Mouse (Mus musculus) right cerebral cortex, postnatal 14 days (tissue): ENCODE results near the gene Met.

Experiments
- DNase-seq: peaks from one replicate; pipeline ENCODE4 v3.0.0; 2022

The Met gene

DNA sequence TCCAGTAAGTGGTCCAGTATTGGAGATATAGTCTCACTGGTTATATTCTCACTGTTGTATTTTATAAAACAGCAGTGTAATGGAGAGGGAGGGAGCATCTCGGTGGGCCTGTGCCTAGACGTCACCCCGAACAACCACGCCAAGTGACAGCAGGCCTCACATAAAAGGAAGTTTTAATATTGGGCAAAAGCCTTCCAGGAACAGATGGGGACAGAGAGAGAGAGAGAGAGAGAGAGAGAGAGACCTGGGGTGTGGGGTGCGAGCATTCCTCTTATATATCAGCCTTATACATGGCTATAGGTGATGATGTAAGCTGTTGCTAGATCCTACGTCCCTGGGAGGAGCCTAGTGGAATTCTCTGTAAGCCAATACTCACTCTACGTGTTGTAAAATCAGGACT is 90.7 kb downstream of the Met start:
- DNase-seq: no peak

GRCm38 (mm10) chr6:17554757-17555156 is 91.2 kb downstream of the Met start:
- DNase-seq: no peak

DNA sequence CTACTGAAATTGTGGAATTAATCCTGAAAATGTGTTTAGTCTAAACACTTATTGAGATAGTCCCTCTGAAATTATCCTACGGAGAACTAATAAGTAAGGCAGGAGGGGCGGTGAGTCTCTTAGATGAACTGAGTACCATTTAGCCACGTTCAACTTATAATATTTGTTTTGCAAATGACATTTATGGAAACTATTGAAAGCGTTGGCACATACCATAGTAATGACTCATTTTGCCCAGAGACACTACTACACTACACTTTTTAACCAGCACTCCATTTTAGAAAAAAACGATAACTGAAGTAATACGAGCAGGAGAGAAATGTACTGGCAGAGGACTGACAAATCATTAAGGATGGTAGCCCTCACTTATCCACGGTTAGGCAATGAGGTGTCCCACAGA is 92.1 kb downstream of the Met start:
- DNase-seq: no peak

DNA sequence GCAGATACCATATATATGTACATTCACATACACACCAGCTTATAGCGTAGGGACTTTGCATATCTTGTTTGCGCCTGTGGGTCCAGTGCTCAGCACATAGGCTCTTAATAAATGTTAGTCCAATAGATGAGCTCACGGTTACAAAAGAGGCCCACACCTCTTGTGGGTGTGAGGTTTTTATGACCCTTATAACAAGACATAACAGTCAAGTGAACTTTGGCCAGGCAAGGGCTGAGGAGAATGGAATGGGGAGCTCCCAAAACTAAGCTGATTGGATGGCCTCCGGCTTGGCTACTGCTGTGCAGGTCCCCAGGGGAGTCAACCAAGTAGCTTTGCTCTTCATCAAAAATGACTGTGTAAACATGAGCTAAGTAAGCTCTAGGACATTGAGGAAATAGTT is 96.1 kb downstream of the Met start:
- DNase-seq: no peak

GRCm38 (mm10) chr6:17561347-17561746 is 97.7 kb downstream of the Met start:
- no peak for DNase-seq

- no peak for DNase-seq
Measured at GRCm38 (mm10) chr6:17561886-17562285, 98.3 kb downstream of the Met start.

GRCm38 (mm10) chr6:17562472-17563088 is 99.0 kb downstream of the Met start:
- DNase-seq: no peak

- DNase-seq: no peak
Measured at GRCm38 (mm10) chr6:17568702-17569352, 105.2 kb downstream of the Met start.

- no peak for DNase-seq
Measured at GRCm38 (mm10) chr6:17573227-17573626, 109.6 kb downstream of the Met start.

GRCm38 (mm10) chr6:17573732-17574131 is 110.1 kb downstream of the Met start:
- no peak for DNase-seq

GRCm38 (mm10) chr6:17578092-17578760 is 114.6 kb downstream of the Met start:
- DNase-seq: no peak

- DNase-seq: no peak
Measured at GRCm38 (mm10) chr6:17580349-17580748, 116.7 kb downstream of the Met start.

- peak; percentile 53 for DNase-seq
Measured at GRCm38 (mm10) chr6:17583982-17584381, 120.4 kb downstream of the Met start.

- DNase-seq: peak; percentile 82
Measured at GRCm38 (mm10) chr6:17589049-17589952, 125.7 kb downstream of the Met start.

DNA sequence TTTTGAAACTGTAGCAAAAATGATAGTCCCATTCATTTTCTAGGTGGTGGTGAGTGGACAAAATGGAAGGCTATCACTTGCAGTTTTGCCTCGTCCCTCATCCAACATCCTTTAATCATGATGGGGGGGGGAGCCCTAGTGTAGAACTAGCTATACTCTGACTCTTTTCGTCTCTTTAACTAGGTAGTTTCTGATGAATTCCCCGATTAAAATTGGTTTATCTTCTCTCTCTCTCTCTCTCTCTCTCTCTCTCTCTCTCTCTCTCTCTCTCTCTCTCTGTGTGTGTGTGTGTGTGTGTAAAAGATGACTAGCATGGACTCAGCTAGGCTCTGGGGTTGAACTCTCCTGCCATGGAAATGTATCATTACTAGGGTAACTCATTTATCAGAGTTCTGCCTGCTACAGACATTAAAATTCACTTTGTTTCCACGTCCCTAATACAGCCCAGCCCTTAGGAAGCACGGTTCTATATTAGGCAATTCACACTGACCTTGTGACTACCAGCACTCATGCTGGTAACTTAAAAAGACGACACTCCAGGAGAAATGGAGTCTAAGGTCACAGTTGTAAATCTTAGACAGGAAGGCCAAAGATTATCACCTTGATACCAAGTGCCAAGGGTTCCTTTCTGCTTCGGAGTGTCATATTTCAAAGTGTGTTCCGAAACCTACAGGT is 126.5 kb downstream of the Met start:
- no peak for DNase-seq

GRCm38 (mm10) chr6:17593971-17594370 is 130.4 kb downstream of the Met start:
- DNase-seq: no peak

- DNase-seq: no peak
Measured at GRCm38 (mm10) chr6:17595712-17596462, 132.3 kb downstream of the Met start.

- DNase-seq: no peak
Measured at GRCm38 (mm10) chr6:17599373-17599772, 135.8 kb downstream of the Met start.

- DNase-seq: no peak
Measured at GRCm38 (mm10) chr6:17601526-17601925, 137.9 kb downstream of the Met start.

GRCm38 (mm10) chr6:17606915-17607314 is 143.3 kb downstream of the Met start:
- no peak for DNase-seq

DNA sequence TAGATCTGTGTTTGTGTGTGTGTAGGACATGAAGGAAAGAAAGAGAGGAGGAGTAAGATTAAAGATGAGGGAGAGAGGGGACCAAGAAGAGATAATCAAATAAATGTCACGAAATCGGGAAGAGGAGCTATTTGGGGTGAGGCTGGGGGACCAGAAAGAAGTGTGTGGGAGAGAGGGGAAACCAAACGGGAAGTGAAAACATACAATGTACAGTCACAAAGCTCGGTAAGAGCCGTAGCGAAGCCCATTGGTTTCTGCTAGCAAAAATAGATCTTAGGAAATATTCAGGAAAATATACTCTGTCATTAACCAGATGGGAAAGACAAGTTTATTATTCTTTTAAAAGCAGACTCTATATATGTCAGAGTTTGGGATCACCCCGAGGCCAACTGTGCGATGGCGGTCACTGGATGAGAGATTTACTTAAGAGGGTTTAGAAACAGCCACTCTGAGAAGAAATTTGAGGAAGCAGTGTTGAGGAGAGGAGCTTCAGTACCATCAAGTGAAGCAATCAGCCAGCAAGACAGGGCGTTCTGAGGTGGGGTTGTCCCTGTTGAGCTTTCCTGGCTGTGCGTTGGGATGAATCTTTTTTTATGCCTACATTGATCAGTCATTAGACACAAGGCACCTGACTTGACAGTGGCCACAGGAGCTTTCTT is 147.9 kb downstream of the Met start:
- DNase-seq: no peak
